Mouse (Mus musculus): Measurements from ENCODE around the gene Uba7. TPM values are rescaled to one million over a fixed set of nuclear protein-coding genes. Genes with fewer than 3 reads are reported as not detected.

Uba7 gene
- total RNA-seq, 2 experiments from 2014 or later = 30.1 to 34.4 TPM

Other genes with a start within 250 kb of the Uba7 start
- 110 and 146 TPM in 2 replicates for gene Rbm5, start 204.5 kb upstream of the Uba7 start, total RNA-seq (2015)
- gene Rbm5, start 204.5 kb upstream of the Uba7 start, total RNA-seq (2017) = 142 and 235 TPM in 2 replicates
- 74.5 and 80.7 TPM in 2 replicates for gene Rbm6, start 102.3 kb upstream of the Uba7 start, total RNA-seq (2015)
- 131 and 179 TPM in 2 replicates for gene Rbm6, start 102.3 kb upstream of the Uba7 start, total RNA-seq (2017)
- gene Mon1a, start 87.4 kb upstream of the Uba7 start, total RNA-seq (2015) = 5.3 and 5.9 TPM in 2 replicates
- gene Mon1a, start 87.4 kb upstream of the Uba7 start, total RNA-seq (2017) = 16.6 and 18.4 TPM in 2 replicates
- 0.22 TPM in 1 of 2 replicates, not detected in the other for gene Mst1r, start 68.6 kb upstream of the Uba7 start, total RNA-seq (2015)
- 0.07 TPM in 1 of 2 replicates, not detected in the other for gene Mst1r, start 68.6 kb upstream of the Uba7 start, total RNA-seq (2017)
- gene Actl11, start 47.0 kb upstream of the Uba7 start, total RNA-seq (2015) = 0.05 TPM in 1 of 2 replicates, not detected in the other
- not detected in 2 replicates for gene Actl11, start 47.0 kb upstream of the Uba7 start, total RNA-seq (2017)
- not detected in 2 replicates for gene Camkv, start 39.8 kb upstream of the Uba7 start, total RNA-seq (2015)
- 0.20 TPM in 1 of 2 replicates, not detected in the other for gene Camkv, start 39.8 kb upstream of the Uba7 start, total RNA-seq (2017)
- 10.1 and 11.3 TPM in 2 replicates for gene Traip, start 25.4 kb upstream of the Uba7 start, total RNA-seq (2015)
- gene Traip, start 25.4 kb upstream of the Uba7 start, total RNA-seq (2017) = 22.7 and 32.7 TPM in 2 replicates
- gene Gm20661, start 7.6 kb downstream of the Uba7 start, total RNA-seq (2015) = 0.49 TPM in 1 of 2 replicates, not detected in the other
- gene Gm20661, start 7.6 kb downstream of the Uba7 start, total RNA-seq (2017) = not detected in 2 replicates
- 13.7 and 23.2 TPM in 2 replicates for gene Inka1, start 10.4 kb downstream of the Uba7 start, total RNA-seq (2015)
- gene Inka1, start 10.4 kb downstream of the Uba7 start, total RNA-seq (2017) = 18.2 and 22.6 TPM in 2 replicates
- gene Cdhr4, start 17.0 kb downstream of the Uba7 start, total RNA-seq (2015) = 0.35 and 0.61 TPM in 2 replicates
- not detected in 2 replicates for gene Cdhr4, start 17.0 kb downstream of the Uba7 start, total RNA-seq (2017)
- not detected in 2 replicates for gene Gm20662, start 20.8 kb downstream of the Uba7 start, total RNA-seq (2015)
- gene Gm20662, start 20.8 kb downstream of the Uba7 start, total RNA-seq (2017) = 1.9 TPM in 1 of 2 replicates, not detected in the other
- 12.5 and 19.1 TPM in 2 replicates for gene Ip6k1, start 27.0 kb downstream of the Uba7 start, total RNA-seq (2015)
- gene Ip6k1, start 27.0 kb downstream of the Uba7 start, total RNA-seq (2017) = 22.8 and 35.4 TPM in 2 replicates
- 7.4 and 11.7 TPM in 2 replicates for gene Gmppb, start 73.7 kb downstream of the Uba7 start, total RNA-seq (2015)
- gene Gmppb, start 73.7 kb downstream of the Uba7 start, total RNA-seq (2017) = 42.7 and 43.7 TPM in 2 replicates
- 1.3 TPM in 2 replicates for gene Amigo3, start 77.7 kb downstream of the Uba7 start, total RNA-seq (2015)
- 2.0 and 2.6 TPM in 2 replicates for gene Amigo3, start 77.7 kb downstream of the Uba7 start, total RNA-seq (2017)
- 0.46 and 3.1 TPM in 2 replicates for gene Mst1, start 104.9 kb downstream of the Uba7 start, total RNA-seq (2015)
- 0.37 and 0.74 TPM in 2 replicates for gene Mst1, start 104.9 kb downstream of the Uba7 start, total RNA-seq (2017)
- 34.5 and 35.8 TPM in 2 replicates for gene Rnf123, start 107.8 kb downstream of the Uba7 start, total RNA-seq (2015)
- gene Rnf123, start 107.8 kb downstream of the Uba7 start, total RNA-seq (2017) = 18.8 and 34.8 TPM in 2 replicates
- gene Apeh, start 119.1 kb downstream of the Uba7 start, total RNA-seq (2015) = 45.9 and 64.3 TPM in 2 replicates
- gene Apeh, start 119.1 kb downstream of the Uba7 start, total RNA-seq (2017) = 71.0 and 110 TPM in 2 replicates
- 4.7 and 5.5 TPM in 2 replicates for gene Bsn, start 214.9 kb downstream of the Uba7 start, total RNA-seq (2015)
- gene Bsn, start 214.9 kb downstream of the Uba7 start, total RNA-seq (2017) = 3.2 and 4.0 TPM in 2 replicates

All from megakaryocyte progenitor cell, adult 5-6 weeks (primary cell).